In genomic region chr1:142665262-142665661, GRCm38 (mm10) we compare ENCODE assay signal across 18 mouse cellular contexts.
DNase-seq lines count a peak whose midpoint lies in the region; ATAC-seq and TF ChIP-seq lines count a peak whose summit lies in the region.
"Had no signal": no experiment of that assay in that cellular context is flagged by ENCODE, and none has a peak within 500 bp of the region (broad histone marks: within the 10 kb centered on the region; RNA-seq: fewer than 3 reads in every experiment).

No protein-coding gene starts in this region.

- H3K27me3 ChIP-seq in midbrain, postnatal 0 days (ENCODE audit: insufficient read depth, low read length), result no peaks in the 10 kb centered on the region
- no peaks in the 10 kb centered on the region for H3K27me3 ChIP-seq in midbrain, embryonic 14.5 days (ENCODE audit: control insufficient read depth, insufficient read depth, low read length)
- H3K27me3 ChIP-seq: embryonic facial prominence, embryonic 15.5 days; forebrain, embryonic 15.5 days; heart, embryonic 13.5 days; hindbrain, embryonic 15.5 days had no signal

- no peak overlapping the region for H3K4me2 ChIP-seq in midbrain, postnatal 0 days (ENCODE audit: low read depth, low read length, poor library complexity, severe bottlenecking)
- H3K4me2 ChIP-seq in midbrain, embryonic 14.5 days (ENCODE audit: low read length), result no peak overlapping the region
- H3K4me2 ChIP-seq: embryonic facial prominence, embryonic 15.5 days; forebrain, embryonic 15.5 days; heart, embryonic 13.5 days; hindbrain, embryonic 15.5 days had no signal

- TF ChIP-seq CTCF in midbrain, postnatal 0 days (IDR thresholded peaks at IDR 0.05), result no peak
- no peak for TF ChIP-seq CTCF in left cerebral cortex, adult 2 months (IDR thresholded peaks at IDR 0.05)

- H3K27ac ChIP-seq in midbrain, postnatal 0 days (ENCODE audit: low read depth, low read length), result no peak overlapping the region
- no peak overlapping the region for H3K27ac ChIP-seq in midbrain, embryonic 14.5 days (replicated peaks; ENCODE audit: low read depth, low read length)
- H3K27ac ChIP-seq in left cerebral cortex, adult 2 months, result no peak overlapping the region
- H3K27ac ChIP-seq: embryonic facial prominence, embryonic 15.5 days; forebrain, embryonic 10.5 days; forebrain, embryonic 15.5 days; heart, embryonic 13.5 days; hindbrain, embryonic 15.5 days had no signal

- H3K9ac ChIP-seq in midbrain, postnatal 0 days (replicated peaks; ENCODE audit: low read length, poor library complexity, severe bottlenecking), result no peak overlapping the region
- no peak overlapping the region for H3K9ac ChIP-seq in midbrain, embryonic 14.5 days (replicated peaks; ENCODE audit: low read length)
- H3K9ac ChIP-seq: embryonic facial prominence, embryonic 15.5 days; forebrain, embryonic 15.5 days; heart, embryonic 13.5 days; hindbrain, embryonic 15.5 days had no signal

- no peaks in the 10 kb centered on the region for H3K36me3 ChIP-seq in midbrain, postnatal 0 days (ENCODE audit: insufficient read depth, low read length)
- H3K36me3 ChIP-seq in midbrain, embryonic 14.5 days (ENCODE audit: control insufficient read depth, insufficient read depth, low read length), result no peaks in the 10 kb centered on the region
- H3K36me3 ChIP-seq: embryonic facial prominence, embryonic 15.5 days; forebrain, embryonic 10.5 days; forebrain, embryonic 15.5 days; heart, embryonic 13.5 days; hindbrain, embryonic 15.5 days had no signal

- peak; percentile 1 for DNase-seq in midbrain, postnatal 0 days (ENCODE audit: low spot score)
- DNase-seq in midbrain, embryonic 14.5 days, result no peak
- peak; percentile 7 for DNase-seq in Muller cell, postnatal 12 days (ENCODE audit: inconsistent ontology term)
- peak; percentile 0 for DNase-seq in mesoderm, embryonic 11.5 days (ENCODE audit: low read depth, low spot score)
- no peak for DNase-seq in lung, postnatal 4 days
- no peak for DNase-seq in left cerebral cortex, adult 2 months (ENCODE audit: extremely low spot score in 1 of 2, low spot score in 2 of 2)
- DNase-seq: adrenal gland, postnatal 14 days; cerebellum, adult 2 months; cerebellum, postnatal 10 days; embryo, embryonic 11 days; heart, postnatal 36 days had no signal

- H3K4me1 ChIP-seq in midbrain, postnatal 0 days (ENCODE audit: insufficient read depth, low read length), result no peaks in the 10 kb centered on the region
- no peaks in the 10 kb centered on the region for H3K4me1 ChIP-seq in midbrain, embryonic 14.5 days (ENCODE audit: control insufficient read depth, insufficient read depth, low read length)
- H3K4me1 ChIP-seq: embryonic facial prominence, embryonic 15.5 days; forebrain, embryonic 10.5 days; forebrain, embryonic 15.5 days; heart, embryonic 13.5 days; hindbrain, embryonic 15.5 days had no signal

- no peaks in the 10 kb centered on the region for H3K9me3 ChIP-seq in midbrain, postnatal 0 days (ENCODE audit: low read length)
- H3K9me3 ChIP-seq in midbrain, embryonic 14.5 days (ENCODE audit: control insufficient read depth, low read length), result no peaks in the 10 kb centered on the region
- H3K9me3 ChIP-seq: embryonic facial prominence, embryonic 15.5 days; forebrain, embryonic 10.5 days; forebrain, embryonic 15.5 days; heart, embryonic 13.5 days; hindbrain, embryonic 15.5 days had no signal

- intact Hi-C loops in left cerebral cortex, adult 2 months (cut with DNase I), result no loop called here

- 73% methylated on average over 4 of the region's 4 CpGs for WGBS in midbrain, postnatal 0 days
- WGBS in midbrain, embryonic 14.5 days, result 74% methylated on average over 4 of the region's 4 CpGs

- no peak for ATAC-seq in midbrain, postnatal 0 days (ENCODE audit: low FRiP score)
- ATAC-seq in midbrain, embryonic 14.5 days (ENCODE audit: low FRiP score, low TSS enrichment), result no peak
- 0 out of 2 replicates have a peak, but pooled peaks have one; percentile 22 for ATAC-seq in common myeloid progenitor, adult 5-6 weeks (replicated peaks; ENCODE audit: low read depth, poor library complexity, severe bottlenecking)
- ATAC-seq: forebrain, embryonic 15.5 days had no signal

- H3K4me3 ChIP-seq in midbrain, postnatal 0 days (ENCODE audit: low read depth, low read length), result no peak overlapping the region
- H3K4me3 ChIP-seq in midbrain, embryonic 14.5 days (replicated peaks; ENCODE audit: low read depth, low read length), result no peak overlapping the region
- H3K4me3 ChIP-seq in left cerebral cortex, adult 2 months, result no peak overlapping the region
- H3K4me3 ChIP-seq: embryonic facial prominence, embryonic 15.5 days; erythroblast, embryonic 14.5 days; forebrain, embryonic 10.5 days; forebrain, embryonic 15.5 days; heart, embryonic 13.5 days; hindbrain, embryonic 15.5 days had no signal

Comparison
In these comparisons a context has a peak if more than half of its experiments do, and no peak if none do; other contexts are left out.
1. DNase-seq: peak in midbrain, postnatal 0 days (single experiment), Muller cell, postnatal 12 days (single experiment) and mesoderm, embryonic 11.5 days (single experiment); none in midbrain, embryonic 14.5 days (single experiment), lung, postnatal 4 days (0 of 2) and left cerebral cortex, adult 2 months (0 of 2).